Mouse (Mus musculus) neural tube, embryonic 12.5 days (tissue): ENCODE results near the gene Scg5. TPM values are rescaled to one million over a fixed set of nuclear protein-coding genes. Genes with fewer than 3 reads are reported as not detected.

ENCODE experiments used
- ATAC-seq: fragments of 200-750 bp; cut with Nextera tagmentation; 2 replicates; pipeline ENCODE4 v1.8.0; 2017; ENCODE audit warnings: low read depth, mild to moderate bottlenecking, moderate TSS enrichment, moderate library complexity; ENCODE audit not compliant: low FRiP score
- H3K27ac ChIP-seq: fragments of 300-500 bp; sonication (generic); 2 replicates; pipeline ENCODE4 v1.5.1; 2016
- H3K27me3 ChIP-seq: fragments of 300-500 bp; sonication (generic); replicated peaks from 2 replicates; pipeline ENCODE4 v1.6.1; 2016; ENCODE audit warnings: mild to moderate bottlenecking
- H3K36me3 ChIP-seq: fragments of 300-500 bp; sonication (generic); 2 replicates; pipeline ENCODE4 v1.6.1; 2016; ENCODE audit warnings: mild to moderate bottlenecking
- H3K4me1 ChIP-seq: fragments of 300-500 bp; sonication (generic); 2 replicates; pipeline ENCODE4 v1.6.1; 2016
- H3K4me2 ChIP-seq: fragments of 300-500 bp; sonication (generic); replicated peaks from 2 replicates; pipeline ENCODE4 v1.6.1; 2016; ENCODE audit warnings: mild to moderate bottlenecking
- H3K4me3 ChIP-seq: fragments of 300-500 bp; sonication (generic); 2 replicates; pipeline ENCODE4 v1.5.1; 2016
- H3K9ac ChIP-seq: fragments of 300-500 bp; sonication (generic); 2 replicates; pipeline ENCODE4 v1.6.1; 2016; ENCODE audit warnings: mild to moderate bottlenecking
- H3K9me3 ChIP-seq: fragments of 300-500 bp; sonication (generic); 2 replicates; pipeline ENCODE4 v1.6.1; 2016; ENCODE audit warnings: mild to moderate bottlenecking
- WGBS: fragments of 180-500 bp; shearing (Covaris S2); methylation state at CpG from one replicate; pipeline ENCODE4 v1.1.7; 2016; 5-methylcytosine and 5-hydroxymethylcytosine counted together
- polyA plus RNA-seq: library from polyadenylated mRNA; unstranded; fragments of >200 nt; fragmentation: Nextera tagmentation; extraction: Ambion mirVana; gene quantifications from 2 replicates; pipeline ENCODE4 v1.2.1, GENCODE M21; 2016

Gene Scg5
- 88.0 and 89.5 TPM in 2 replicates for polyA plus RNA-seq

DNA sequence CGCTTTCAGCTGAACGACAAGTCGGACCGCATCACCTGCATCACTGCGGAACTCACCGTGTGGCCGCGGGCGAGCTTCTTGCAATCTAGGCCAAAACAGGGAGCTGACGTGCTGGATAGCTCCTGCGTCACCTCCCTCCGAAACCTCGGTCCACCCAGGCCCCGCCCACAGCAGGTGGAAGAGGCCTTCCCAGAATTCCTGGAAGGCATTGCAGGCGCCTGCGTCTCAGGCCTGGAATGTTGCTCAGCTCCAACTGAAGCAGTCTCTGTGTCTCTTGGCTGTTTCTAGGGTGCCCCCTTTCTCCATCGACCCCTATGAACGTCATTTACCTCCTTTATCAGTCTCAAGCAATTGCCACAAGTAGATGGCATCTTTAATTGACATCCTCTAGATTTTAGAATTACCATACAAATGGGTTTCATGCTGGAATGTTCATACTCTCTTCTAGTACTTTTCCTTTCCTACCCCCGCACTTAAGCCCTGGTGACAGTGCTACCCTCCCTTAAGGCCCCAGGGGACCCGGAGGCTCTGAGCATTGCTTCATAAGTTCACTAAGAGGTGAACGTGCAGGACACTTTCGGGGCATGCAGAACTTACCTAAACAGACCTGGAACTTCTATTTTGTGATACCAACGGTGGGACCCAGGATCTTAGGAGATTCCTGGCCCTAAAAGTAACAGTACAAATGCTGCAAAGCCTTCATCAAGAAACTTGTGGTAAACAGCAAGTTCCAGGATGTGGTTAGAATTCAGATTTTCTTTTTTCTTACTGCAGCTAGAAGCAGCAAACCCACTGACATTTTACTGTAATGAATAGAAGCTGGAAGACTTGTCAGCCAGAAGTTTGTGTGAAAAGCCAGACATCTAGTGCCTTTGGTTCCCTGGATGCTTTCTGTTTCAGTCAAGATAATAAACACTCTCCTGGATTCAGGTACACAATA lies at the start of gene Scg5:
Gene Scg5, minus strand, starts transcription at position 179 of the 940 bp plus-strand sequence.
- Histone ChIP-seq H3K9me3 (no peaks in the 10 kb centered on the region), H3K9ac (peak within 1 kb of the TSS; percentile 54), H3K27me3 (no peaks in the 10 kb centered on the region), H3K36me3 (peaks cover 14% of the 10 kb centered on the region; the same call in 1 of the 2 replicates), H3K27ac (peak within 1 kb of the TSS; percentile 64), H3K4me1 (peaks cover 25% of the 10 kb centered on the region), H3K4me3 (peak within 1 kb of the TSS; percentile 46), H3K4me2 (peak within 1 kb of the TSS; percentile 66)
- ATAC-seq, result peak; percentile 95
- WGBS, result 8% methylated on average over 23 of the region's 23 CpGs

DNA sequence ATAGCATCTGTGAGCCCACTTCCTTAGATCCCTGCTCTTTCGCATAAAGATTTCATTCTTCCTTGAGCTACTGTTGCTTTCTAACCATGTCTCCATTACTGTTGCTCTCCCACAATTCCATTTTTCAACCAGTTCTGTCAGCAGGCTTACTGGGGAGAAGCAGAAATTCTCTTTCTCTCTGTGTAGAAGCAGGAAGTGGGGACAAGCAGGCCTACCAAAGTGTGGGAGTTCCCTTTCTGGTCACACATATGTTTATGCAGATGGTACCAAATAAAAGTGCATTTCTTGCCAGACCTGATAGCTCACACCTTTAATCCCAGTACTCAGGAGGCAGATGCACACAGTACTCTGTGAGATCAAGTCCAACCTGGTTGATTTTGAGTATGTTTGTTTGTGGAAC lies 41.2 kb upstream of the Scg5 start:
- 95% methylated on average over 1 of the region's 1 CpGs for WGBS
- H3K9ac ChIP-seq, result no peak overlapping the region
- no peaks in the 10 kb centered on the region for H3K9me3 ChIP-seq
- H3K27me3 ChIP-seq, result no peaks in the 10 kb centered on the region
- H3K4me3 ChIP-seq, result no peak overlapping the region
- no peaks in the 10 kb centered on the region for H3K4me1 ChIP-seq
- no peaks in the 10 kb centered on the region for H3K36me3 ChIP-seq
- no peak overlapping the region for H3K4me2 ChIP-seq
- no peak overlapping the region for H3K27ac ChIP-seq
- ATAC-seq, result no peak

DNA sequence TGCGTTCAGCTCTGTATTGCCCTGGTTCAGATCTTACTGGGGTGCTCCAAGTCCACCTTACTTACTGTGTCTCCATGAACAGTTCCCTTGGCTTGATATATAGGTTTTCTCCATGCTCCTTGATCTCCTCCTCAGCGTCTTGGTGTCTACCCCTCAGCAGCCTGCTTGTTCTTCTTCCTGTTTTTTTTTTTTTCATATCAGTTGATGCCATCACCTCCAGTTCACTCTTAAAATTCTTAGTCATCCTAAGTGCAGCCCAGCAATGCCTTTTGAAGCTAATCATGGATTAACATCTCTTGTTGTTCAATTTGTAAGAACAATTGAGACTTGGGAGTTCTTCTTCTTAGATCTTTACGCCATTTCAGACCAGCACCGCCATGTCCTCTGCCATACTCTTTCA lies 39.5 kb upstream of the Scg5 start:
- H3K27ac ChIP-seq, result no peak overlapping the region
- no peaks in the 10 kb centered on the region for H3K9me3 ChIP-seq
- H3K9ac ChIP-seq, result no peak overlapping the region
- ATAC-seq, result no peak
- WGBS, result 85% methylated on average over 4 of the region's 4 CpGs
- no peak overlapping the region for H3K4me2 ChIP-seq
- H3K27me3 ChIP-seq, result no peaks in the 10 kb centered on the region
- H3K36me3 ChIP-seq, result no peaks in the 10 kb centered on the region
- no peaks in the 10 kb centered on the region for H3K4me1 ChIP-seq
- H3K4me3 ChIP-seq, result no peak overlapping the region

DNA sequence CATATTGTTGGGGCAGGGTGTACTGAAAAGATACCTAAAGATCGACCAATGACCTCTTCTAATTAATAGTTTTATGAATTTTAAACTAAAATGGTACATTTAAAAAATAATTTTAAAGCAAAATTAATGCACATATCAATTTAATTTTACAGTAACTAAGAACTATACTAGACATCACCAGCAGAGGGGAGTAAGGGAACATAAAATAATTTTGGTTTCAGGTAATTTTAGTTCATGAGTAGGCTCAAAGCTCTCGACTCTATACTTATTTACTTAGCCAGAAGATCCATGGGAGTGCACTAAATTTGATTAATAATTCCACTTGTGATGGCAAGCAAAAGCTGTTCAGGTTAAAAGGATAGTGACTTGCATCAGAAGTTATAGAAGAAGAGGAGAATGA lies 37.2 kb upstream of the Scg5 start:
- H3K27ac ChIP-seq, result no peak overlapping the region
- WGBS, result 60% methylated on average over 2 of the region's 2 CpGs
- H3K27me3 ChIP-seq, result no peaks in the 10 kb centered on the region
- H3K9me3 ChIP-seq, result no peaks in the 10 kb centered on the region
- ATAC-seq, result no peak
- no peaks in the 10 kb centered on the region for H3K36me3 ChIP-seq
- no peaks in the 10 kb centered on the region for H3K4me1 ChIP-seq
- no peak overlapping the region for H3K4me2 ChIP-seq
- no peak overlapping the region for H3K9ac ChIP-seq
- no peak overlapping the region for H3K4me3 ChIP-seq

DNA sequence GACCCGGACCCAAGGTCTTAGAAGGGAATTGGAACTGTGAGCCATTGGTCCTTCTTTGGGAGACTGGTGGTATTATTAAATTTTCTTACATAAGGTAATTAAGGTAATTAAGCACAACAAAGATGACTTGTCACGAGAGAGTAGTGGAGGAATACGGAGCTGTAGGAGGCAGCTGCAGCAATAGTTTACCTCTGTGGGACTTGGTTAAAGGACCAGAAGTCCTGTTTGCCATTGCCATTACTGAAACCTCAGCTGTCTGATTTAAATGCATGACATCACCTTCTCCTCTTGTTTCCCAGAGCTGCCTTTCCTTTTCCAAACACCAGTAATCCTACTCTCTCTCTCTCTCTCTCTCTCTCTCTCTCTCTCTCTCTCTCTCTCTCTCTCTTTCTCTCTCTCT lies 20.2 kb upstream of the Scg5 start:
- Histone ChIP-seq H3K9me3 (no peaks in the 10 kb centered on the region), H3K9ac (peak overlapping the region; percentile 65), H3K4me1 (peaks cover 24% of the 10 kb centered on the region), H3K27ac (no peak overlapping the region), H3K4me2 (peak overlapping the region; percentile 51), H3K36me3 (peaks cover 2% of the 10 kb centered on the region; the same call in 1 of the 2 replicates), H3K27me3 (no peaks in the 10 kb centered on the region), H3K4me3 (peak overlapping the region; percentile 80)
- WGBS, result 2% methylated on average over 3 of the region's 3 CpGs
- peak; percentile 65 for ATAC-seq

DNA sequence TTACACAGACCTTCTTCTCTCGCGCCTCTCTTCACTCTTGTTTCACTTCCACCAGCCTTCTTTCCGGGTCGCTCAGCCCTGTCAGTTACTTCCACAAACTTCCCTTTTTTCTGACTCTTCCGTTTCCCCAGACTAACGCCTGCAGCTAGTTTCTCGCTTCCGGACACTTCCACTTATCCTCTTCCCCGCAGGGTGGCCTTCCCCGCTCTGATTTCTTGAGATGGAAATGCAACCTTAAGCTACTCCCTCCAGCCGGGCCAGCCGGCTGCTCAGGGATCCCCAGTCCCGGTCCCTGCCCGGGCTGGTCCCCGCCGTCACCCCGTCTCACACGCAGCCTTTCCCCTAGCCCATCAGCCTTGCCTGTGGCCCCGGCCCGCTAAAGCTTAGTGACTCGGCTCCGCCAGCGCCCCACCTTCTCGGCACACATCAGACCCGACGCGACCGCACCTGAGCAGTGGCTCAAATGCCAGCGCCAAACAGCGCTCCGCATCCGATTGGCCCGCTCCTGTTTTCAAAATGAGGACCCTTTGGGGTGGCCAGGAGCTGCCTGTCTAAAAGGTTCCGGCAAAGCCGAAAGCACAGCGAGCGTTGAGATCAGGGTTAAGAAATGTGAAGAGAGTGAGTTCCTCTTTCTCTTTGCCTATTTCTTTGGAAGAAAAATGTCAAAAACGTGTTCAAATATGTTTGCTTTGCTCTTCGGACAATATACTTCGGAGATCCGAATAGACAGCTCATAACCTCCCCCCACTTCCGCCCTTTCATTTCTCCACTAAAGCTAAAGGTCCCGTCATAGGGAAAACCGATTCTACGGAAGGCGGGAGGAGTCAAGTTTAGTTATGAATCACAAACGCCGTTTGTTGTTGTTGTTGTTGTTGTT lies 19.6 kb upstream of the Scg5 start, which contains the start of gene Arhgap11a:
Gene Arhgap11a, minus strand, starts transcription at position 417 of the 877 bp plus-strand sequence.
- WGBS, result under 1% methylated on average over 48 of the region's 48 CpGs
- Histone ChIP-seq H3K4me1 (peaks cover 24% of the 10 kb centered on the region), H3K9ac (peak within 1 kb of the TSS; percentile 65), H3K4me2 (peak within 1 kb of the TSS; percentile 83), H3K27me3 (no peaks in the 10 kb centered on the region), H3K9me3 (no peaks in the 10 kb centered on the region), H3K27ac (no peak within 1 kb of the TSS), H3K36me3 (peaks cover 9% of the 10 kb centered on the region; the same call in 1 of the 2 replicates), H3K4me3 (peak within 1 kb of the TSS; percentile 80)
- peak; percentile 96 for ATAC-seq

DNA sequence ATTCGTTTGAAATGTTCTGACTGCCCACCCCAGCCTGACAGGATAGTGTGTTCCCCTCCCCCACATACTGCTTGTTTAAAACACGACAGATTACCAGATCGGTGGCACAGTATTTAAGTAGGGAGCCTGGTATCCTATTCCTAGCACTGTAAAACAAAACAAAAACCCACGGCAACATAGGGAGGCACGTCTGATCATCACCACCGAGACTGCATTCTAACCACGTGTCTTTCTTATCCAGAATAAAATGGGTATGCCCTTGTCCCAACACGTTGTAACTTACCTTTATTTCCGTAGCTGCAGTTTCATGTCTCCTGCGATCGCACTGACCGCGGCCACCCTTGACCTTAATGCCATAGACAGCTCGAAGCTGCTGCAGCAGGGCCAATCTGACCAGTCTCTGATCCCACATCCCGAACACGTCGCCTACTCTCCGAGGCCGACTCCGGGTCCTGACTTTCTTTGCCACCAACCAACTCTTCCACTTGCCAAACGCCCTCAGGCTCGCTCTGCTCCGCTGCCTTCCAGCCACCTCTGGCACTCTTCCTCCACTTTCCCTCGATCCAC lies 18.8 kb upstream of the Scg5 start:
- ATAC-seq, result peak; percentile 14
- Histone ChIP-seq H3K4me1 (peaks cover 24% of the 10 kb centered on the region), H3K4me3 (peak overlapping the region; percentile 80), H3K27me3 (no peaks in the 10 kb centered on the region), H3K27ac (no peak overlapping the region), H3K36me3 (peaks cover 13% of the 10 kb centered on the region; the same call in 1 of the 2 replicates), H3K9me3 (no peaks in the 10 kb centered on the region), H3K4me2 (peak overlapping the region; percentile 83), H3K9ac (peak overlapping the region; percentile 65)
- WGBS, result under 1% methylated on average over 24 of the region's 24 CpGs

DNA sequence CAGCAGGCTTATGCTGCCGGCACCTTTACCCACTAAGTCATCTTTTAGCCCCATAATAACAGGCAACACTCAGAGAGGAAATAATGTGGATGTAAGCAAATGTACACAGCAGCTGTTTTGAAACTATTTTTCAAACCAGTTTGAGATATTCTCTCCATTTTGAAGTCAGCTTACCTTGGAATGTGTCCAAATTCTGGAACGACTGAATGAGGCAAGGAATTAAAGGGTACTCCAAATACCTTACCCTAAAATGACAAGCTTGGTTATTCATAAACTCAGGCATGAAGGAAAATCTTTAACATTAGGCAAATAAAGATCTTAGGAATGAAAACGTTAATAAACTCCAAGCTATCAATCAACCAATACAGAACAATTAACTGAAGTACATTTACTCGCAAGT lies 16.2 kb upstream of the Scg5 start:
- Histone ChIP-seq H3K4me1 (peaks cover 24% of the 10 kb centered on the region), H3K4me3 (no peak overlapping the region), H3K27ac (no peak overlapping the region), H3K4me2 (no peak overlapping the region), H3K27me3 (no peaks in the 10 kb centered on the region), H3K36me3 (peaks cover 22% of the 10 kb centered on the region), H3K9ac (no peak overlapping the region), H3K9me3 (no peaks in the 10 kb centered on the region)
- no peak for ATAC-seq
- WGBS, result 90% methylated on average over 4 of the region's 4 CpGs

DNA sequence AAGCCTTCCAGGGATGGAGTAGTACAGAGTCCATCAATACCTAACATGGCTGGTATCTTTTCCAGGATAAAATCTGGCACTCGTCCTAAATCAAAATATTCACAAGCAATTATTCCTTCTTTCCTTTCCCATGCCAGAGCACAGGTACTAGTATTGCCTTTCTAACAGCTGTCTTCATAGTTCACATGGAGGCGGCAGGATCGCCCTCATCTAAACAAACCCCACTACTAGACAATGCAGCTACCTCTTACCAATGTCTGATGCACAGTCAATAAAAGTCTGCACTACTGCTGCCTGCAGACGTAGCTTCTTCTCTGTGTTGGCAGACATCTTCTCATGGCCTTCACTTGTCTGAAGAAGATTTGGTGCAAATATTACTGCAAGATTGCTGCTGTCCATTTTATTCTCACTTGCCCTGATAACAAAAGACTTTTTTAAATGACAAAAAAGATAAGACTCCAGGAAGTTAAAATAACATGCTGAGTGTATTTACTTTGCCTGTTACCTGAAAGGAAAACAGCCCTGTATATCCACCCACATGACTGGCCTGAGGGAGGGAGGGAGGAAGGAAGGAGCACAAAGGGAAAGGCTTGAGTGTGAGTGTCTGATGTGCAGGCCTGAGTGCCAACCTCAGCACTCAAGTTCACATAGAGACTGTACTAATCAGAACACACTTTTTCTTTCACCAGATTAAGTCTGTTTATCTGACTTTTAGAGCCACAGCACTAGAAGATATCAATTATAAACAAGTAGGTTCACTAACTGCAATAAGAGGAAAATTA lies 12.9 kb upstream of the Scg5 start:
- no peak overlapping the region for H3K4me2 ChIP-seq
- H3K4me1 ChIP-seq, result peaks cover 9% of the 10 kb centered on the region
- ATAC-seq, result no peak
- H3K9ac ChIP-seq, result no peak overlapping the region
- no peaks in the 10 kb centered on the region for H3K27me3 ChIP-seq
- no peaks in the 10 kb centered on the region for H3K9me3 ChIP-seq
- peaks cover 32% of the 10 kb centered on the region for H3K36me3 ChIP-seq
- H3K27ac ChIP-seq, result no peak overlapping the region
- WGBS, result 92% methylated on average over 4 of the region's 4 CpGs
- H3K4me3 ChIP-seq, result no peak overlapping the region

DNA sequence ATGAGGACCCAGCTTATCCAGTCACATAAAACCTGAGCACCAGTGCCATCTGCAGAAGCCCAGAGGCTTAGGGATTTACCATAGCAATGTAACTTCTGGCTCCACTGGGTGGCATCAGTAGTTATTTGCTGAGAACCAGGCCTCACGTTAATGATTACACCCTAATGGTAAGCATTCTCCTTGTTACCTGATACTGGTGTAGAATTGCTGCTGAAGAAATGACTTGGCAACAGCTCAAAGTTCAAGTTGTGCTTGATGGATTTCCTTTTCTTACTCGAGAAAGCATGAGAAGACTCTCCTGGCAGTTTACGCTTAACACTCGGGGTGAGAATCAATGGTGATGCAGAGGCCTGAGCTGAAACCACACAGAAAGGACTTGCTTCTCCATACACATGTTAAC lies 10.6 kb upstream of the Scg5 start:
- Histone ChIP-seq H3K9me3 (no peaks in the 10 kb centered on the region), H3K4me3 (no peak overlapping the region), H3K27ac (no peak overlapping the region), H3K4me1 (no peaks in the 10 kb centered on the region), H3K4me2 (no peak overlapping the region), H3K9ac (no peak overlapping the region), H3K27me3 (no peaks in the 10 kb centered on the region), H3K36me3 (peaks cover 48% of the 10 kb centered on the region)
- 82% methylated on average over 4 of the region's 4 CpGs for WGBS
- no peak for ATAC-seq

DNA sequence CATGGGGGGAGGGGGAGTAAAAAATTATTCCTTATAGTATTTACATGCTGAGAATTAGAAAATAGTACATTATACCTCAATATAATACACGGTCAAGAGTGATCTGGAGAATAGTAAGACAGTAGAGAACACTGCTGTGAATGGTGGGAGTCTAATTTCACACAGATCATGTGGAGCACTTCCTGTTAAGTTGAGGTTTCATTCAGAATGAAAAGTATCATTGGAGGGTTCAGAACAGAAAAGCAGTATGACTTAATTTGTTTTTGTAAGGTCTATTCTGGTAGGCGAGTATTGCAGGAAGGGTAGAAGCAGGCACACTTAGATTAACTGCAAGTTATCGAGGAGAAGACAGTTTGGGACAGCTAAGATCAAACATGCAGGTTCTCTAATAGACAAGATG lies 6.3 kb upstream of the Scg5 start:
- Histone ChIP-seq H3K27me3 (no peaks in the 10 kb centered on the region), H3K4me2 (no peak overlapping the region)
- WGBS, result 91% methylated on average over 3 of the region's 3 CpGs

More for the DNA sequence above, 6.3 kb upstream of the Scg5 start:
- H3K9me3 ChIP-seq, result no peaks in the 10 kb centered on the region
- H3K4me3 ChIP-seq, result no peak overlapping the region
- no peak overlapping the region for H3K9ac ChIP-seq
- no peaks in the 10 kb centered on the region for H3K4me1 ChIP-seq
- ATAC-seq, result no peak
- no peak overlapping the region for H3K27ac ChIP-seq
- peaks cover 40% of the 10 kb centered on the region for H3K36me3 ChIP-seq
